Mouse (Mus musculus) liver, postnatal 0 days (tissue): Measurements from ENCODE around the gene Pip4k2a.

Experiments used
- CTCF ChIP-seq: sonication (generic); IDR thresholded peaks from 2 replicates; pipeline ENCODE4 v1.5.1; 2016; ENCODE audit warnings: antibody characterized with exemption, low read depth
- EP300 ChIP-seq: IDR thresholded peaks from 2 replicates; pipeline ENCODE4 v1.6.1; 2016; ENCODE audit warnings: antibody characterized with exemption, low read depth, mild to moderate bottlenecking

- TF ChIP-seq CTCF = no peak
- TF ChIP-seq EP300 = no peak
Measured at GRCm38 (mm10) chr2:19007580-19007979, 9.7 kb upstream of the Pip4k2a start.
